Mouse (Mus musculus) cerebellum, adult (tissue): Measurements from ENCODE around the gene Ninj2.

ENCODE experiments used
- ATAC-seq: cut with Nextera tagmentation; 2 replicates; pipeline ENCODE4 v1.9.2; 2017; ENCODE audit warnings: mild to moderate bottlenecking, moderate library complexity, mixed read lengths; ENCODE audit not compliant: insufficient number of reproducible peaks, low FRiP score, low TSS enrichment

The Ninj2 gene

DNA sequence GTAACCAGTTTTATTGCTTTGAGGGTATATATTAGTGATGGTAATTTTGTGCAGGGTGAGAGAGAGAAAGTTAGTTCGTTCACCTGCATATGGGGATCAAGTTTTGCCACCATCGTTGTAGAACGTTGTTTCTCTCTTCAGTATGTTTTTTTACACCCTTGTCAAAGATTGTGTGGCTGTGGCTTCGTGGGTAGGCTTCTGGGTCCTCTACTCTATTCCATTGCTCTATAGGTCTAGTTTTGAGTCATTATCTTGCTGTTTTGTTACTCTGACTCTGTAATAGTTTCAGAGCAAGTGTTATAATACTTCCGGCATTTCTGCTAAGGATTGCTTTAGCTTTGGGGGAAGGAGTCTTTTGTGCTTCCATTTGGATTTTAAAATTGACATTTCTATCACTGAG, 26.7 kb downstream of the Ninj2 start:
- no peak for ATAC-seq

DNA sequence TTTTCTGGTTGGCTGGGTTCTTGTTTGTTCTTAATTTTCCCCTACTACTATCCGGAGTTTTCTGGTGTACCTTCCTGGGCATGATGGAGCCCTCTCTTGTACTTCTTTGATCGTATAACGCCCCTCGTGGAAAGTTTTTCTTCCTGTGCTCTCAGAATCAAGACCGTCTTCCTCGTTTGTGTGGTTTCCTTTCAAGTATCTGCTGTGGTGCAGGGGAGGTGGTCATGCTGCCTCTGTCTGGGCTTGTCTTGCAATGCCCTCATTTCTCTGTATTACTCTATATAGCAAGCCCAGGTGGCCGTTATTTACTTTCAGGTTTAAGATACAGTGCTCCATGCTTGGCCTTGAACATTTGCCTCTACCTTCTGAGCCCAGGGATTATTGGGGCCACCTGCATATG, 31.5 kb downstream of the Ninj2 start:
- ATAC-seq = no peak

DNA sequence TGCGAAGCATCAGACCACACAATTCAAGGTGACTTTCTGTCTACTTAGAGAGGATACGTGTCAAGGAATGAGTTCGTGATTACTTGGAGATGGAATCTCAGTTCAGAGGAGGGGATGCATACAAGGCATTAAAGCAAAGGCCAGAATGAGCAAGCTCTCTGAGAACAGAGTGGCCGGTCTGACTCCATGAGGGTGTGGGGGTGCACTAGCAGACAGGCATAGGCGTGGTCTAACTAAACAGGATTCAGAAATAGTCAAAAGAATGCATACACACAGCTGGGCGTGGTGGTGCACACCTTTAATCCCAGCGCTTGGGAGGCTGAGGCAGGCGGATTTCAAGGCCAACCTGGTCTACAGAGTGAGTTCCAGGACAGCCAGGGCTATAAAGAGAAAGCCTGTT, 33.3 kb downstream of the Ninj2 start:
- no peak for ATAC-seq

DNA sequence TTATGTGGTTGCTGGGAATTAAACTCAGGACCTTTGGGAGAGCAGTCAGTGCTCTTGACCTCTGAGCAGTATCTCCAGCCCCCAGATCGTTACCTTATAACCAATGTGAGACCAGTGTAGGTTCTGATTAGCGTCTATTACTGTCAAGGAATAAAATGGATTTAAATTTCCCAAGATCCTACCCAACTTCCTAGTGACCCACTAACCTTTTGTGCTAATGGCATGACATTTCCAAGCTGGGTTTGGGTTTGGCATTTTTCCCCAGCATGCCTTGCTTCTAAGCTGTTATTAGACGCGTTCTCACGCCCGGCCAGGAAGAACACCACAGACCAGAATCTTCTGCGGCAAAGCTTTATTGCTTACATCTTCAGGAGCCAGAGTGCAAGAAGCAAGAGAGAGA, 34.2 kb downstream of the Ninj2 start:
- no peak for ATAC-seq

DNA sequence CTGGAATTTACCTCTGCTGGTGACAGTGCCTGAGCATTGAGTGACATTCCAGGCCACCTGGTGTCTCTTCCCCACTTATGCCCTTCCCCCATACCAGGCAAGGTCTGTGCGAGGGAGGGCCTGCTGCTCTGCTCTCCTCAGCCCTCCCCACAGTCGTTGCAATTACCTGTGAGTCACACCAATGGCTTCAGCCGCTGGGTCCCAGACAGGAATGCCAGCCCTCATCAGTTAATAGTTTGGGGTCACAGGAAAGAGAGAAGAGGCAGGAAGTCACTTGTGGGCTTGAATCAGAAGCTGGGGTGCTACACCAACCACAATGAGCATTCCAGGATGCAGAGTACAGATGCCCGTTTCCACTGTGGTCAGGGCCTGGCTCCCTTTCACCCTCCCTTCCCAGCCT, 41.6 kb downstream of the Ninj2 start:
- no peak for ATAC-seq

DNA sequence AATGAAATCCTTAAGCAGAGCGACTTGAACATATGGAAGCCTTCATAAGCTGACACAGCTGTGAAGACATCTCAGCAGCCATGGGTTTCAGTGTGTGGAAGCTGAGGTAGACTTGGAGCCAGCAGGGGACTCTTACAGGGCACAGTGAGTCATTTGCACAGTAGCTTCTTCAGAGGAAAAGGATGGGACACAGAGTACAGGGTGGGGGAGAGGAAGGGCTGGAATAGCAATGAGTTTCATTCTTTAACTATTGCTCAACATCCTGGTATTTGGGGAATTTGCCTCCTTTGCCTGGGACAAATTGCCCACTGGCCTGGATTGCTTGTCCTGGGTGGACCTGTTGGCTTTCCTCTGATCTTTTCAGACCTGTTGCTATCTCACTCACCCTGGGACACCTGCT, 52.3 kb downstream of the Ninj2 start:
- ATAC-seq = no peak

DNA sequence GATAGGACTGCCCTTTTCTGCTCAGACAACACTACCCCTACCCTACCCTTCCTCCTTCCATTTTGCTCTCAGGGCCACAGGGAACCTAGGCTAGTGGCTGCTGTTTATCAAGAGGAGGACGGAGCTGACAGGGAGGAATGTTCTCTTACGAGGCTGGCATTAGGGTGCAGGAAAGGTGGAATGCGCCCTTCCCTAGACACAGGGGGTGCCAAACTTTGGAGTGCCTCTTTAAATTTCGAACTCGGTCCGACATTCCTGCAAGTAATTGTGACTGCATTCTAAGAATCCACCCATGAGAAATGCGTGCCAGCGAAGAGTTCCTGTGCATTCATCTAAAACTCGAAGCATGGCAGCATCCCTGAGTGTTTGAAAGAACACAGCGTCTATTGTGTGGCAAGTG, 53.5 kb downstream of the Ninj2 start:
- ATAC-seq = no peak

DNA sequence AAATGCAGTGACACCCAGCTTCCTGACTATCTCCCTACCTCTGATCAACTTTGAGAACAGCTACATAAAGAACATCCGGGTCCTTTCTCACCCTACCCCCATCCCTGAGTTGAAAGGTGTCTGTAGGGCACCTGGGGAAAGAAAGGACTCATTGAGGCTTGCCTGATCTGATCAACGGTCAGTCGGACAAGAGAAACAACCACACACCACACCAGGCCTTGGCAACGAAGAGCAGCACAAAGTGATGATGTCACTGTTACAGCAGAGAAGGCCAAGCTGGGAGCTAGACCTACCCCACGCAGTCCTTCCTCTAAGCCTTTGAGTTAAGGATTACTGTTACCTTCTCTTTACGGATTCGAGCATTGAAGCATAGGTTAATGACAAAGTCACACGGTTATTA, 54.3 kb downstream of the Ninj2 start:
- ATAC-seq = no peak

DNA sequence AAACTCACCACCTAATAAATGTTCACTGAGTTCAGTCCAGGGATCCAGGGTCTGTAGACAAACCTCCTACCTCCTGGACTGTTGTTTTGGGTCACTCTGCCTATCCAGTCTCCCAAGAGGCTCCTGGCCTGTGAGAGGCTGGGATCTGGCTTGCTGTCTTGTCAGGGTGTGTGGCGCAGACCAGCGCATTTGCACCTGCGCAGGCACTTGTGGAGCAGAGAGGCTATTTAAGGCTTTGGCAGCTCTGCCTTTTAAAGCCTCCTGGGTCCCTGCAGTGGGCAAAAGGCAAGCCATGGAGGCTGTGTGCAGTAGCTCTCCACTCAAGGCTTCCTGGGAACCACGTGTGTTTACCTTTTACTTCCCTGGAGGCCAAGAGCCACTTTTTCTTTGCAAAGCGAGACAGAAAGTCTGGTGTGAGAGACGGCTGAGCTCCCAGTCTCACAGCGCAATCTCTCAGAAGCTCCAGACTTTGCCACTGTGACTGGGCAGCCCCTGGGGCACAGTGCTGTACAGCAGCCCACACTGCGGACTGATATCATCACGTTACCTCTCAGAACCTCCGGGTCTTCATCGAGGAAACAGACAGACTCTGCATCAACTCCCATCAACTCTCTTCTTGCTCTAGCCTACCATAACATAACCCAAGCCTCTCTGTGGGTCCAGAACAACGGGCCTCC, 55.7 kb downstream of the Ninj2 start:
- no peak for ATAC-seq

DNA sequence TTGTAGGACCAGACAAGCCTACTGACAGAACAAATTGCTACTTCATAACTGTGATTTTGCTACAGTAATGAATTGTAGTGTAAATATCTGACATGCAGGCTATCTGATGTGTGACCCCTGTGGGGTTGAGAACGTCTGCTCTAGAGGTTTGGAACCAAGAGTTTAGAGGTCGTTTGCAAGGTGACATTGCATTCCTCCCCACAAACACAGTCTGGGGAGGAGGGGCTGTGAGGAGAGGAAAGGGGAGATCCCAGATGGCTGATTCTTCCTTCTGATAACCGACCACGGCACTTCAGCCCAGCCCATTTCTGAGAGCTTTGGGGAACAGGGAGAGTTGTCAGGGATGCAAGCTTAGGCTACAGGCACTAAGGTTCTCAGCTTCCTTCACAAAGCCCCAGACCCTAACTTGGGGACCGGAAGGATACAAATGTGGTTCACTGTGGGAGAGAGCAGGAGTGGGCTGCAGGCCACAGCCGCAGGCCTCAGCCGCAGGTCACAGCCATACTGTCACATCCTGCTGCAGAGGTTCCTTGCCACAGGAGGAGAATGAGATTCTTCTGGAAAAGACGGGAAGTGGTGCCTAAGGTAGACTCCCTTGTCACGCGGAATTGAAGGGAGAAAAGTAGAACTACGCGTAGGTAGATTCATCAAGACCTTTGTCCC, 56.4 kb downstream of the Ninj2 start:
- ATAC-seq = no peak

DNA sequence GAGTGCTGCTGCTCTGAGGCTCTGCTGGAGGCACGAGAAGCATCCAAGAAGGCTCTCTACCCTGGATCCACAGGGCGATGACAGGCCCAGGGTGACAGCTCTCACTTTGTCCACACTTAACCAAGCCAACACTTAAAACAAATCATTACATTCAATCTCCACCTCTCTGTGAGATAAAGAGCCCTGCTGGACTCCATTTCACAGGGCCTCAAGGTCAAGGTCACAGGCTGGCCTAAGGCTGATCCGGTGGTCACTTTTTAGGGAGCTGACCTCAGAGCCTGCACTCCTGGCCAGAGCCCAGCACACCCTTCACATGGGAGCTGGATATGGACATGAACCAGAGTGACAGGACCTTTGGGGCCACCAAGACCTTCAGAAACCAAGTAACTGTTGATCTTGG, 57.1 kb downstream of the Ninj2 start:
- no peak for ATAC-seq

DNA sequence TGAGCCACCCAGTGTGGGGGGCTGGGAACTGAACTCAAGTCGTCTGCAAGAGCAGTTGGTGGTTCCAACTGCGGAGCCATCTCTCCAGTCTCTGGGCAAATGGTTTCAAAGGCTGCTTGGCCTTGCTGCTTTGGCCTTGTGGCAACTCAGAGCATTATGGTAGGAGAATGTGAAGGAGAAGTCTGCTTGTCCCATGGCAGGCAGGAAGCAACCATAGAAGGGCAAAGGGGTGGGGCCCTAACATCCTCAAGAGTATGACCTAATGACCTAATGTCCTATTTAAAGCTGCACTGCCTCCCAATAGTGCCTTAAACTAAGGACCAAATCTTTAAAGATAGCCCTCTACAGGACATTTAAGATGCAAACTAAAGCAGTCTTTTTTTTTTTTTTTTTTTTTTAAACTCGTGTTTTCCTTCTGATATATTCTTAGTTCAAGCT, 58.5 kb downstream of the Ninj2 start:
- ATAC-seq = no peak

DNA sequence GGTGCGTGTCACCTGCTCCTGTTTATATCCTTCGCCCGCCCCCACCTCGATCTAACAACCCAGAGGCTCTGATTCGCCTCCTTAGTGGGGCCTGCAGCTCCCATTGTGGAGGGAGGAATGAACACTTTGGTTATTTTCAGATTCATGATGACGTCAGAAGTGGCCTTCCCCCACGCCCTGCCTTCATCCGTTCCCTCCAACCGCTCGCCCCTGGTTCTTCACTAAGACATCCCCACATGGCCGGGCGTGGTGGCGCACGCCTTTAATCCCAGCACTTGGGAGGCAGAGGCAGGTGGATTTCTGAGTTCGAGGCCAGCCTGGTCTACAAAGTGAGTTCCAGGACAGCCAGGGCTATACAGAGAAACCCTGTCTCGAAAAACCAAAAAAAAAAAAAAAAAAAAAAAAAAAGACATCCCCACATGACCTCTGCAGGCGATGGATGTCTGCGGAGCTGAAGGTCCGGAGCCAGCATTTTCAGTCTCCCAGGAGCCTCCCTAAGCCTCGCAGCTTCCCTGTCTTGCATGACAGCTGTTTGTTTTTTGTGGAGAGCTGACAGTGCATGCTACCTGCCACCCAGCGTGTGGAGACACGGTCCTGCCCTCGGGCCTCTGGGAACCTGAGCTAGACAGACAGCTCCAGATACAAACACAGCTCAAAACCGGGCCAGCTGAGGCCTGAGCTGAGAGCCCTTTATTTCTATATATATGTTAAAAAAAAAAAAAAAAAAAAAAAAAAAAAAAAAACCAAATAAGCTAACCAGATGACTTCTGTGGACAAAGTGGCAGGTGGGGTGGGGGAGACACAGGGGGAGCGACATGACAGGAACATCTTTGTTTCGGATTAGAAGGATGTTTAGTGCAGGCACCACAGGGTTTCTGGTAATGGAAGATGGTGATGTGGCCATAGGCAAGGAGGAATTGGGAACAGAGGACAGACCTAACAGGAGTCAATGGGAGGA, 59.9 kb downstream of the Ninj2 start:
- no peak for ATAC-seq

DNA sequence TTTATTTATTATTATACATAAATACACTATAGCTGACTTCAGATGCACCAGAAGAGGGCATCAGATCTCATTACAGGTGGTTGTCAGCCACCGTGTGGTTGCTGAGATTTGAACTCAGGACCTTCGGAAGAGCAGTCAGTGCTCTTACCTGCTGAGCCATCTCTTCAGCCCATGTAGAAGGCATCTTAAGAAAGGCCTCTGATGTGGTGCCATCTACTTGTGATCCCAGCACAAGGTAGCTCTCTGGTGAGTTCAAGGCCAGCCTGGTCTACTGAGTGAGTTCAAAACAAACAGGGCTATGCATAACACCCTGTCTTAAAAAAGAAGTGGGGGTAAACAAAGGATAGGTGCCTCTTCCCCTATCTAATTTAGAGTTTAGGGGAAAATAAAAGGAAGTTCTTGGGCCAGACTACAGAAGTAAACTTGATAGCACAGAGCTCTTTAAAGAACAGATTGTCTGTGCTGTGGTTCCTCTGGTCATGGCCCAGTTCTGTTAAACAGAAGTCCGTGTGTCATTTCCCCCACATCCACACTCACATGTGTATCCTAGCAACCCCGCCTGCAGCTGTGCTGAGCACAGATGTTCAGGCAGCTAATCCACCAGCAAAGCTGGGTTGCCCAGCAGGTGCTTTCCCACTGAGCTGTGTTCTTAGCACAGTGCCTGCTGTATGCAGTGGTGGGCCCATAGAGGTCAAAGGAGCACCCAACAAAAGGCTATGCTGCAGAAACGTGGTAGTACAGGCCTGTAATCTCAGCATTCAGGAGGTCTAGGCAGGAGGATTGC, 61.6 kb downstream of the Ninj2 start:
- ATAC-seq = no peak

DNA sequence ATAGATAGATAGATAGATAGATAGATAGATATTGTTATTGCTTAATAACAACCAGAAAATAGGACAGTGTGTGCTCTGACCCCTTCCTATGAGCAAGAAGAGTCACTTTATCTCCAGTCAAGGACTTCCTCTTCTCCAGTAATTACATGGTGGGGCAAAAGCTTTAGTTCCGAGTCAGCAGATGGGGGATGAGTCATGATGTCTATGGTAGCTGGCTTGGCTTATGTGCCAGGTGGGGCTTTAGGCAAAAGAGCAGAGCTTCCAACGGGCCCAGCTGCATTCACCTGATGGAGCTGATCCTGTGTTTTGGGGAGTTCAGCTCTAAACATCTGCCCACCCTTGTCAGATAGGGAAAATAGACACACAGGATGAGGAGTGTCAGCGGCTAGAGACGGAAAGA, 62.4 kb downstream of the Ninj2 start:
- ATAC-seq = no peak

DNA sequence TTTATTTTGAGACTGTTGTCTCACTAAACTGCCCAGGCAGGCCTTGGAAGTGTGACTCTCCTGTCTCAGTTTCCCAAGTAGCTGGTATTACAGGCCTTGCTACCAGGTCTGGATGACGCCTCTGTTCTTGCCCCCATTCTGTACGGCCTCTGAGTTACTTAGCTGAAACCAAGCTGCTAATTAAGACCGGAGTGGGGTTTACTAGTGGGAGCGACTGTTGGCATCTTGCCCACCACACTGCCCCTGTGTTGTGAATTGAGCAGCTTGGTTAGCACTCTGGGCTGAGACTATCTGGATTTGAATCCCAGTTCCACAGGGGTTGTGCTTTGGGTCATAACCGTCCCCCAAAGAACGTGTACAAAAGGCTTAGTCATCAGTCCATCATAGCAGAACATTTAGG, 64.3 kb downstream of the Ninj2 start:
- ATAC-seq = no peak

DNA sequence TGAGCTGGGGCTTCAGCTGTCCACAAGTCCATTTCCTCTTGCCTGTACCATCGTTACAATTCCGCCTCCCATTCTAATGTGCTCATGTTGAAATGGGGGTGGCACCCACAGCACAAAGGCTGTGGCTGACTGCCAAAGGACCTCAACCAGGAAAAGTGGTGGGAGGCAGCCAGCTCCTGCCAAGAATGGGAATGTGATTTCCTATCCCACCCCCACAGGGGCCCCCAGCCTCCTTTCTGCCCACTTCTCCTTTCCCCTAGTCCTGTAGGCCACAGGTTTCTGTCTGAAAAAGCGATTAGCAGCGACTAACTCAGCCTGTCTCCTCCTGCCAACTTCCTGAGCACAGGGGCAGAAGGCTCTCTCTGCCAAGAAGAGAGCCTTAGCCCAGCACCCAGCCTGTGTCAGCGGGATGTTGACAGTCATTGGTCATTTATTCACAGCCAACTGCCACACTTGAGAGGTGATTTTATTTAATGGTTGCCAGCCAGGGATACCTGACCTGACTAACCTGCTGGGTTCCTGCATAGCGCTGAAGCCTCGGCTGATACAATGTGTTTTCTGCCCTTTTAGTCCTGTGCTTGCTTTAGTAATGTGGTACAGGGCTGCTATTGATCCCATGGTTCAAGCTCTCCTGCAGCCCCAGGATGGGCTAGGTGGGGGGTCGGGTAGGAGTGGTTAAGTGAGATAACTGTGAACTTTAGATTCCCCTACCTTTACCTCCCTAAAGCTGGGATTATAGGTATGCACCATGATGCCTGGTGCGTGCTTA, 66.2 kb downstream of the Ninj2 start:
- ATAC-seq = no peak

DNA sequence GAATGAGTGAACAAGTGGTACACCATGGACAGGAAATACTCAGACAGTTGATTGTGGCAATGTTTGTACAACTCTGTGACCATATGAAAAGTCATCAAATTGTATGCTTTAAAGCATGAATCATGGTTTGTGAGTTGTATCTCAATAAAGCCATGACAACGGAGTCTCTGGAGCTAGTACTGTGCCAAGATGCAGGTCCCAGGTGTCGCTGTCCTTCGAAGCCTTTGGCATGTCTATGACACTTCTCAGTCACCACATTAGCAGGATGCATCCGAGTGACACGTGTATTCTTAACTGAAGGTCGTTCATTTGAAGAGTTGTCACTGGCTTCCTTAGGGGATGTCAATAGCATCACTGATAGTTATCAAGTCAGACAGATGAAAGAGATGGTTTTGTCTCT, 69.8 kb downstream of the Ninj2 start:
- ATAC-seq = no peak

DNA sequence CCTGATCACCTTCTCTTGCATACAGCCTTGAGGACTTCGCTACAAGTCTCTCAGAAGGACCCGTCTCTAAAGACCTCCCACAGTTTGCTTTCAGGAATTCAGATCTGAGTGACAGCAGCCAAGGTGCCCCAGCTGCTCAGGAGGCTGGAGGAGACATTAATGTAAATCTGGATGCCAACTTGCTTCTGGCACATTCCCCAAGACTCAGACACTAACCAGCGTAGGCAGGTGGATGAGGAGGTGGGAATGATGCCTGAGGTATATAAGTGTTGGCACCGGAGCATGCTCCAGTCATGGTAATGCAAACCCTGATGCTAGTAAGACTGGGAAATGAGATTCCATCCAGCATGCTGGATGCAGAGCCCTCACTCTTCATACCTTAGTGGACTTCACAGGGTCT, 71.6 kb downstream of the Ninj2 start:
- no peak for ATAC-seq

DNA sequence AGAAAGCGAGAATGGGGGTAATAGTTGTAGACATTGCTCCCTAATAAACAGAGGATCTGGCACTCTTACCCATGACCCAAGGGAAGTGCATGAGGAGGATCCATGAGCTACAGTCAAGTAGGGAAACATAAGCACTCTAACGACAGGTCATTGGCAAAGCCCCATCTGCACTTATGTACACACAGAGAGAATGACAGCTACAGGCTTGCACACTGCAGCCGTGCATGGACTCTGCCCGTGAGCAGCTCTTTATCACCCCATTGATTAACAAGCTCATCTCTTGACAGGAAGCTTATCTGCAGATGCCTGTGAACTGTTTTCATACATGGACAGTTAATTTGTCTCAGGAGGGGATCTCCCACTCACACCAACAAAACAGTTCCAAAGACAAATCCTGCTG, 74.4 kb downstream of the Ninj2 start:
- ATAC-seq = no peak
